Mouse (Mus musculus): ENCODE data around the gene Clic1.
"Not testable (repeated sequence)": the region's sequence is repeated elsewhere in the genome, so short reads cannot be mapped to it uniquely, and the experiment has no call there.

Gene Clic1

DNA sequence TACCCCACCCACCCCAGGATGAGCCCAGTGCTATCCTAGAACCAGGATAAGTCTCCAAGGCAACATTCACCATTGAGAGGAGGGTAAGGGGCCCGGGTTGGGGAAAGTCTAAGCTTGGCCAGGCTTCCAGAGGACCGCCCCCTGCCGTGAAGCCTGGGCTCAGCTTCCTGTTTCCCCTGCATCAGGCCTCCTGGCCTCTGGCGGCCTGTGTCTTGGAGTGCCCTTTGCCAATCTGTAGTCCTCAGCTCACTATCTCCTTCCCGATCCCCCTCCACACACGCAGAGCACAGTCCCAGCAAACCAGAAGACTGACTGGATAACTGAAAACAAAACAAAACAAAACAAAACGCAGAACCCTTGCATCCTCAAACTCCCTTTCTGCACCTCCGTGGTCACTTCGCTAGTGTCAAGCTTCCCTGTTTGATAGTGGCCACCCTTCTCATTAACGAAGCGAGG, at the start of gene Clic1:
Gene Clic1 (plus strand): TSS at position 406 of the 456 bp plus-strand sequence.
- DNase-seq (ENCODE audit: extremely low spot score), result peak; percentile 85

DNA sequence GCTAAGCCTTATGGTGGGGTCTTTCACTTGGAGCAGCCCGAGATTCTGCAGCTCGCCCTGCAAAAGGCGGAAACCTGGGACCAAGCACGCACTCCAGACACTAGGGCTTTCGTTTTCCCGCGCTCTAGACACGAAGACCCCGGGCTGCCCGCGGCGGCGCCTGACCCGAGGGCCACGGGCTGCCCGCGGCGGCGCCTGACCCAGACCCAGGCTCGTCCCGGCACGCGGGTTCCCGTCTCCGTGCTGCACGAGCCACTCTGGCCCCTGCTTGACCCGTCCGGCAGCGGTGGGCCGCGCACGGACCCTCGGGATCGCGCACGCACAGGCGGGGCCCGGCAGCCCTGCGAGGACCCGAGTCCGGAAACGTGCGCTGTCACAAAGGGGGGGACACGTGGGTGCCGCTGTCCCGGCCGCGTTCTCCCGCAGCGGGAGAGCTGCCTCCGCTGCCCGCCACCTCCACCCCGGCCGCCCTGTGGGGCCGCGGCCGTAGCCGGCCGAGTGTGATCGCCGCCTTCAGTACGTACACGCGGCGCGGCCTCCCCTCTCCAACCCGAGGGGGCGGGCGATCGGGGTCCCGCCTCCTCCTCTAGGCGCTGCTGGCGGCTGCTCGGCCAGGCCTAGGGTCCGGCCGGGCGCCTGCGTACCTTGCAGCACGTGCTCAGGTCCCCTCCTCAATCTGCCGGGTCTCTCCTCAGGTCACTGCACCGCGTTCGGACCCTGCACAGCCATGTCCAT, 48.9 kb upstream of the Clic1 start, which contains the start of gene Vars:
Gene Vars (plus strand): TSS at position 271 of the 735 bp plus-strand sequence.
- DNase-seq (ENCODE audit: extremely low spot score), result peak; percentile 100

- no peak for DNase-seq (ENCODE audit: extremely low spot score)
These were observed 48.2 kb upstream of the Clic1 start for GRCm38 (mm10) chr17:35001452-35002152.

- no peak for DNase-seq (ENCODE audit: extremely low spot score)
These were observed 47.5 kb upstream of the Clic1 start for GRCm38 (mm10) chr17:35002153-35002865.

- no peak for DNase-seq (ENCODE audit: extremely low spot score)
These were observed 46.5 kb upstream of the Clic1 start for GRCm38 (mm10) chr17:35003022-35003838.

DNA sequence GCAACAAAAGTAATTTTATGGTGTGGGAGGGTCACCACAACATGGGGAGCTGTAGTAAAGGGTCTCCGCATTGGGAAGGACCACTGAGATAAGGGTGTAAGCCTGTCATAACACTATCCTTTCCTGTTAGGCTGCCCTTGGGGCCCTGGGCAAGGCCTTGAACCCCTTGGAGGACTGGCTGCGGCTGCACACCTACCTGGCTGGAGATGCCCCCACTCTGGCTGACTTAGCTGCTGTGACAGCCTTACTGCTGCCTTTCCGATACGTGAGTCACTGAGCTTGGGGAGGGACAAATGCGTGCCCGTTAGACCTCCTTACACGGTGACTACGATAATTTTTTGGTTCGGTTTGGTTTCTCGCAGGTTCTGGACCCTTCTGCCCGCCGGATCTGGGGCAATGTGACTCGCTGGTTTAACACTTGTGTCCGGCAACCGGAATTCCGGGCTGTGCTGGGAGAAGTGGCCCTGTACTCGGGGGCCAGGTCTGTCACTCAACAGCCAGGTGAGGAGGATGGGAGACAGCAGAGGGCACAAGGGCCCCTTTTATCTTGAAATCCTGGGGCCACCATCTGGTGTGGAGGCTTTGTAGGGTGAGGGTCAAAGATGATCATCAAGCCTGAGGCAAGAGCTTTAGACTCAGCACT, 45.6 kb upstream of the Clic1 start:
- DNase-seq (ENCODE audit: extremely low spot score), result no peak

DNA sequence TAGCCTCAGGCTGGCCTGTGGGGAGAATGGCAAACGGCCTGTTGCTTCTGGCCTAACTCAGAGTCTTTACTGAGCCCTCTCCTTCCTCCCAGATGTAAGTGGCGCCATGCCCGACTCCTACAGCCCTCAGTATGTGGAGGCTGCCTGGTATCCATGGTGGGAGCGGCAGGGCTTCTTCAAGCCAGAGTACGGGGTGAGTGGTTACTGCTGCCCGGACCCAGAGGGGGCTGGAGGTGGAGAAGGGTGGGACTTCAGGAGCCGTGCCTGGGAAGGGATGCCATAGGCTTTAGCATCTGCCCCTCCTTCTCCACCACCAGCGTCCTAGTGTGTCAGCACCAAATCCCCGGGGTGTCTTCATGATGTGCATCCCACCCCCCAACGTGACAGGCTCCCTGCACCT, 44.6 kb upstream of the Clic1 start:
- no peak for DNase-seq (ENCODE audit: extremely low spot score)

DNA sequence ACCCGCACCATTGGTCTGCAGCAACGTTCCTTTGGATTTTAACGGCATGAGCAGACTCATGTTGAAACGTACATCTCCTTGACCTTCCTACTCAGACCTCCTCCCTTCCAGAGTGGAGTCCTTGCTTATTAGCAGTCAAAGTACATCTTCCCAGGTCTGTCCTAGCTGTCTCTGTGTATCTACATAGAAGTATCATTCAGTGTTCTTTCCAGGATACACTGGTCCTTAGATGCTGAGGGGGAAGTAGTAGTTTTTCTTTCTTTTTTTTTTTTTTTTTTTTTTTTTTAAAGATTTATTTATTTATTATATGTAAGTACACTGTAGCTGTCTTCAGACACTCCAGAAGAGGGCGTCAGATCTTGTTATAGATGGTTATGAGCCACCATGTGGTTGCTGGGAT, 43.9 kb upstream of the Clic1 start:
- not testable (repeated sequence) for DNase-seq (ENCODE audit: extremely low spot score)

- no peak for DNase-seq (ENCODE audit: extremely low spot score)
These were observed 42.3 kb upstream of the Clic1 start for GRCm38 (mm10) chr17:35007387-35007991.

GRCm38 (mm10) chr17:35009586-35009985, 40.2 kb upstream of the Clic1 start:
- DNase-seq (ENCODE audit: extremely low spot score), result no peak

- no peak for DNase-seq (ENCODE audit: extremely low spot score)
These were observed 38.3 kb upstream of the Clic1 start for GRCm38 (mm10) chr17:35011440-35011839.

DNA sequence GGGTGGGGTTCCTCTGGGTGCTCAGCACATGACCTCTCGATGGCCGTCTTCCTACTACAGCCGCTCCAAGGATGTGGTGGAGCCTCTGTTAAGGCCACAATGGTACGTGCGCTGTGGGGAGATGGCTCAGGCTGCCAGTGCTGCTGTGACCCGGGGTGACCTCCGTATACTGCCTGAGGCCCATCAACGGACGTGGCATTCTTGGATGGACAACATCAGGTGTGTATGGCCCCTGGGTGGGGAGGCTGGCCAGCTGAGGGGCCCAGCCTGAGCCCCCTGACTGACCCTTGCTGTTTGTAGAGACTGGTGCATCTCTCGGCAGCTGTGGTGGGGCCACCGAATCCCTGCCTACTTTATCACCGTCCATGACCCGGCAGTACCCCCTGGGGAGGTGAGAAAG, 37.3 kb upstream of the Clic1 start:
- DNase-seq (ENCODE audit: extremely low spot score), result no peak

DNA sequence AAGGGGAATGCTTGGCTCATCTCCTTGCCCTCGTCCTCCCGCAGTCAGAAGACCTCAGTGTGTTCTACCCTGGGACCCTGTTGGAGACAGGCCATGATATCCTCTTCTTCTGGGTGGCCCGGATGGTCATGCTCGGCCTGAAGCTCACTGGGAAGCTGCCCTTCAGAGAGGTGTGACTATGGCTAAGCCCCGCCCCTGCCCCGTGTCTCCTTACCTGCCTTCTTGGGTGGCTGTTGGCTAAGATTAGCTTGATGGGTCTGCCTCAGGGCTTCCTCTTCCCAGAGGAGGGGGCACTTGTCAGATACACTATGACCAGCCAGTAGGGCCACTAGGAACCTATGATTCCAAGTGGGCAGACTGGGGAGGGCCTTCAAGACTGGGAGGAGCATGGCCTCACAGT, 36.5 kb upstream of the Clic1 start:
- DNase-seq (ENCODE audit: extremely low spot score), result no peak

- no peak for DNase-seq (ENCODE audit: extremely low spot score)
These were observed 34.5 kb upstream of the Clic1 start for GRCm38 (mm10) chr17:35015296-35015695.

- DNase-seq (ENCODE audit: extremely low spot score), result no peak
These were observed 33.4 kb upstream of the Clic1 start, which contains the start of gene Vwa7 for GRCm38 (mm10) chr17:35016376-35016775. Gene Vwa7, plus strand, starts transcription at chr17:35016579.

- DNase-seq (ENCODE audit: extremely low spot score), result no peak
These were observed 32.7 kb upstream of the Clic1 start for GRCm38 (mm10) chr17:35016791-35017705.

DNA sequence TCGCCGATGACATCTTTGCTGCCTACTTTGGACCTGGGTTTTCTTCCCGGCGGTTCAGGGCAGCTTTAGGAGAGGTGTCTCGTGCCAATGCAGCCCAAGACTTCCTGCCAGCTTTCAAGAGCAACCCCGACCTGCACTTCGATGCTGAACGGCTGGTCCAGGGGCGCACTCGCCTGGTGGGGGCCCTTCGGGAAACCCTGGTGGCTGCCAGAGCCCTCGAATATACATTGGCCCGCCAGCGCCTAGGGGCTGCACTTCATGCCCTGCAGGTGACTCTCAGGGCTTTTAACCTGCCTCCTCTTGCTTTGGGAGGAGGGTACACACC, 32.1 kb upstream of the Clic1 start:
- DNase-seq (ENCODE audit: extremely low spot score), result no peak

DNA sequence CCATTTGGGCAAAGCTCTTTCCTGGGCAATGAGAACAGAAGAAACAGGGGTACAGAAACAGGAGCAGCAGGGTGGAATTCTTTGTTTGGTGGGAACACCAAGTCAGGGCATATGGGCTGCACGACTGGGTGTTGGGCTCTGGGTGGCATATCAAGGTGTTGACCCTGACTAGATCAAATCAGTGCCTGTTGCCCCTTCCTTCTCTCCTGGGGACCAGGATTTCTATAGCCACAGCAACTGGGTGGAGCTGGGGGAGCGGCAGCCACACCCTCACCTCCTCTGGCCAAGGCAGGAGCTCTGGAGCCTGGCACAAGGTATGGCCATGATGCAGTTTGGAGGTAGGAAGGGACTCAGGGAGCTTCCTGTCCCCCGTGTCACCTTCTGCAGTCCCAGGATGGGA, 31.6 kb upstream of the Clic1 start:
- no peak for DNase-seq (ENCODE audit: extremely low spot score)

DNA sequence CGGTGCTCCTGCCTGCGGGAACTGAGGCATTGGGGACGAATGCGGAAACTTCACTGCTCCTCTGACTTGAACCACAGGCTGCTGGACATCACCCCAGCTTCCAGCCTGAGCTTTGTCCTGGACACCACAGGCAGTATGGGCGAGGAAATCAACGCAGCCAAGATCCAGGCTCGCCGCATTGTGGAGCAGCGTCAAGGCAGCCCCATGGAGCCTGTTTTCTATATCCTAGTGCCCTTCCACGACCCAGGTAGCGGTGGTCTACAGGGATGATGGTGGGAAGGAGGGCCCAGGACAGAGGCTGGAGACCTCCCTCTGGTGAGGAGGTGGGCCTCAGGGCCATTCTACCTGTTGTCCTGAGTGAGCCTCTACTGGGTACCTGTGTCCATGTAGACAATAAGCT, 29.9 kb upstream of the Clic1 start:
- no peak for DNase-seq (ENCODE audit: extremely low spot score)

DNA sequence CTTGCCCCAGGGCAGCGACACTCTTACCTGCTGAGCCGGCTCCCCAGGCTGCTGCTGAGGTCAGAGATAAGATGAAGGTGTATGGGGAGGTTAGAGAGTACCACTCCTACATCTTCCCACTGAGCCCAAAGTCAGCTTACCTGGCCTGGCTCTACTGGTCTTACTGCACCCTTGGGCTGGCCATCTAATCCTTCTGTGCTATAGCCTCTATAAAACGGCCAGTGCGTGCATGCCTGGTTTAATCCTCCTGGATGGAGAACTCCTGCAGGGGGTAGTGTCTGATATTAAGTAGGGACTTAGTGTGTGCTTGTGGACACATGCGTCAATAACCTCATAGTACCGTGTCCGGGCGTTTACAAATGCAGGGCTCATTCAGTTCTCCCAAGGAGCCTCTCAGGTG, 29.2 kb upstream of the Clic1 start:
- no peak for DNase-seq (ENCODE audit: extremely low spot score)

Measured in embryo, embryonic 9.5 days (tissue).